Mouse (Mus musculus) spleen, postnatal 14 days (tissue): ENCODE results near the gene A730015C16Rik.

Experiments
- DNase-seq, 2 experiments: peaks; one replicate each; pipeline ENCODE4 v3.0.0; 2021 to 2022; ENCODE audit warnings: low spot score in 2 of 2

A730015C16Rik gene

GRCm38 (mm10) chr4:108848505-108848848, at the start of gene A730015C16Rik:
Gene A730015C16Rik, minus strand, starts transcription at chr4:108848619.
- peak in 1 of 2 experiments; percentile 8 for DNase-seq

GRCm38 (mm10) chr4:108890876-108891275, 42.5 kb upstream of the A730015C16Rik start:
- no peak for DNase-seq

GRCm38 (mm10) chr4:108887456-108887855, 39.0 kb upstream of the A730015C16Rik start:
- no peak for DNase-seq

- DNase-seq, result no peak
Observed at GRCm38 (mm10) chr4:108883815-108884214, 35.4 kb upstream of the A730015C16Rik start.

- peak; percentile 38 to 50 for DNase-seq
Observed at GRCm38 (mm10) chr4:108878963-108879822, 30.8 kb upstream of the A730015C16Rik start, which contains the start of gene Rab3b. Gene Rab3b, plus strand, starts transcription at chr4:108879063.

GRCm38 (mm10) chr4:108877901-108878300, 29.5 kb upstream of the A730015C16Rik start:
- DNase-seq, result no peak

- no peak for DNase-seq
Observed at GRCm38 (mm10) chr4:108873746-108874145, 25.3 kb upstream of the A730015C16Rik start.

GRCm38 (mm10) chr4:108869730-108870374, 21.4 kb upstream of the A730015C16Rik start:
- DNase-seq, result peak; percentile 18 to 70

- no peak for DNase-seq
Observed at GRCm38 (mm10) chr4:108866806-108867205, 18.4 kb upstream of the A730015C16Rik start.

GRCm38 (mm10) chr4:108847715-108848504, 509 bp downstream of the A730015C16Rik start, which contains the start of gene Kti12:
Gene Kti12, plus strand, starts transcription at chr4:108847785.
- DNase-seq, result peak; percentile 44 to 46

- DNase-seq, result no peak
Observed at GRCm38 (mm10) chr4:108845824-108846569, 2.4 kb downstream of the A730015C16Rik start.

- no peak for DNase-seq
Observed at GRCm38 (mm10) chr4:108843336-108843735, 5.1 kb downstream of the A730015C16Rik start.

- DNase-seq, result no peak
Observed at GRCm38 (mm10) chr4:108841920-108842578, 6.4 kb downstream of the A730015C16Rik start.

- DNase-seq, result no peak
Observed at GRCm38 (mm10) chr4:108838031-108838430, 10.4 kb downstream of the A730015C16Rik start.

GRCm38 (mm10) chr4:108835496-108835895, 12.9 kb downstream of the A730015C16Rik start:
- no peak for DNase-seq

- DNase-seq, result no peak
Observed at GRCm38 (mm10) chr4:108834971-108835311, 13.5 kb downstream of the A730015C16Rik start.

- peak; percentile 41 for DNase-seq
Observed at GRCm38 (mm10) chr4:108834115-108834970, 14.1 kb downstream of the A730015C16Rik start, which contains the start of gene Txndc12. Gene Txndc12, plus strand, starts transcription at chr4:108834601.

- DNase-seq, result no peak
Observed at GRCm38 (mm10) chr4:108833828-108834114, 14.6 kb downstream of the A730015C16Rik start.

GRCm38 (mm10) chr4:108832916-108833827, 15.2 kb downstream of the A730015C16Rik start, which contains the start of gene Btf3l4:
Gene Btf3l4, minus strand, starts transcription at chr4:108833614.
- peak; percentile 77 to 83 for DNase-seq
